Mouse (Mus musculus) brain, embryonic 14.5 days (tissue): ENCODE measurements around the gene Hs3st1.

ENCODE experiments used
- CTCF ChIP-seq: fragments of 200-500 bp; IDR thresholded peaks from 2 replicates; pipeline ENCODE4 v1.5.1; 2012; ENCODE audit warnings: inconsistent platforms, mild to moderate bottlenecking, moderate library complexity, borderline replicate concordance; ENCODE audit not compliant: insufficient read depth, insufficient read length; ENCODE audit errors: extremely low read depth
- POLR2A ChIP-seq: fragments of 200-500 bp; IDR thresholded peaks from 2 replicates; pipeline ENCODE4 v1.6.1; 2012; ENCODE audit warnings: mild to moderate bottlenecking, inconsistent platforms, borderline replicate concordance; ENCODE audit not compliant: poor library complexity, insufficient read depth, insufficient read length, severe bottlenecking; ENCODE audit errors: extremely low read depth

GRCm38 (mm10) chr5:39644827-39645380, 110.4 kb downstream of the Hs3st1 start:
- TF ChIP-seq CTCF = no peak
- no peak for TF ChIP-seq POLR2A
